Mouse (Mus musculus): ENCODE measurements around the gene Cavin4. TPM values are rescaled to one million over a fixed set of nuclear protein-coding genes. Genes with fewer than 3 reads are reported as not detected.

Gene Cavin4
- polyA plus RNA-seq, 1 experiment from 2014 or later = 1.9 TPM

DNA sequence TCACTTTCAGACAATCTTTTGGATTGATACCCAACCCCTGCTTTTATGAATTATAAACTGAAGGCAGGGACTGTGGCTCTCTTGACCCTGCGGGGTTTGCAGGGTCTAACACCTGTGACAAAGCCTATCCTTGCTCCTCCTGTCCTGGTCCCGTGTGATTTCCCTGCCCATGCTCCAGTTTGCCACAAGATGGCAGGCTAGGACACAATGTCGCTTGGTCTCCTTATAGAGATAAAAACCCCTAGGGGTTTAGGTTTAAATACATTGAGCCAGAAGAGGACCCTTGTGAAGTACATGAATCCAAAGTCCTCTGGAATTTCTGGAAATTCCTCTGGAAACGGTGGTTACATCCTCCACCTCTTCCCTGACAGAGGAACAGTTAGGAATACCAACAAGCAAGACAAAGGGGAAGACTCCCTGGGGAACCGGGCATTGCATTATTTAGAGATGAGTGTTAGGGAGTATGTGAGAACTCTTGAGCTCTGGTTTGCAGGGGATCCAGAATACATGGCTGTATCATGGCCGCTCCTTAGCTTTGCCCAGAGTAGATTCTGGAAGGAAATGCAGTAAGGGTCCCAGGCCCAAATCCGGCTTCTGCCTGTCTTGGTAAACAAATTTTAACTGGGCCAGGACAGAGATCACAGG is 28.6 kb downstream of the Cavin4 start:
- no peaks in the 10 kb centered on the region for H3K9me3 ChIP-seq
- peaks cover 12% of the 10 kb centered on the region for H3K4me1 ChIP-seq
- WGBS = 33% methylated on average over 7 of the region's 7 CpGs
- H3K27ac ChIP-seq = peak overlapping the region; percentile 74
- peak; percentile 72 for ATAC-seq (ENCODE audit: low FRiP score)
- H3K4me3 ChIP-seq (replicated peaks) = no peak overlapping the region
- no peaks in the 10 kb centered on the region for H3K36me3 ChIP-seq (replicated peaks)
- no peak overlapping the region for H3K9ac ChIP-seq
- no peaks in the 10 kb centered on the region for H3K27me3 ChIP-seq
- H3K4me2 ChIP-seq = no peak overlapping the region

GRCm38 (mm10) chr4:48692736-48693292 is 29.5 kb downstream of the Cavin4 start:
- H3K9me3 ChIP-seq = no peaks in the 10 kb centered on the region
- no peaks in the 10 kb centered on the region for H3K36me3 ChIP-seq (replicated peaks)
- 24% methylated on average over 9 of the region's 9 CpGs for WGBS
- ATAC-seq (ENCODE audit: low FRiP score) = peak; percentile 59; the same call in 1 of the 2 replicates
- H3K27me3 ChIP-seq = no peaks in the 10 kb centered on the region
- peak overlapping the region; percentile 74 for H3K27ac ChIP-seq
- no peak overlapping the region for H3K9ac ChIP-seq
- H3K4me2 ChIP-seq = 0 out of 2 replicates have a peak overlapping the region, but pooled peaks have one; percentile 6
- H3K4me1 ChIP-seq = peaks cover 12% of the 10 kb centered on the region
- H3K4me3 ChIP-seq (replicated peaks) = no peak overlapping the region

GRCm38 (mm10) chr4:48696706-48697105 is 33.4 kb downstream of the Cavin4 start:
- no peak for ATAC-seq (ENCODE audit: low FRiP score)
- no peaks in the 10 kb centered on the region for H3K9me3 ChIP-seq
- H3K27me3 ChIP-seq = no peaks in the 10 kb centered on the region
- WGBS = 98% methylated on average over 3 of the region's 3 CpGs
- H3K4me2 ChIP-seq = no peak overlapping the region
- no peaks in the 10 kb centered on the region for H3K36me3 ChIP-seq (replicated peaks)
- H3K9ac ChIP-seq = no peak overlapping the region
- peaks cover 12% of the 10 kb centered on the region for H3K4me1 ChIP-seq
- H3K4me3 ChIP-seq (replicated peaks) = no peak overlapping the region
- no peak overlapping the region for H3K27ac ChIP-seq

DNA sequence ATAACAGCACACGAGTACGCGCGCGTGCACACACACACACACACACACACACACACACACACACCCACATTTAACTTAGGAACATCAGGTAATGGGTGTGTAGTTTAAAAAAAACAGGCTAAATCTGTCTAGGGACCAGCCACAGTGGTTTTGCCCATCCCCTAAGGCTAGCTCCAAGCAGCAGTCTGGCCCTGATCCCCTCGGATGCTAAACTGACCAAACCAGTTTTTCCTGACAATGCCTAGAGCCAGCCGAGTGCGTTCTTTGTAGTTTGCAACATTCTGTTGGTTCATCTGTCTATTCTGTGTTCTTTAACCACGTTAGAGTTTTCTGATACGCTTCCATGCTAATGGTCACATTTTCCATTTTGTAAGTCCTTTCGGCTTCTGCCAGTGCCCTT is 34.0 kb downstream of the Cavin4 start:
- ATAC-seq (ENCODE audit: low FRiP score) = no peak
- WGBS = 61% methylated on average over 11 of the region's 11 CpGs
- peaks cover 7% of the 10 kb centered on the region for H3K4me1 ChIP-seq
- H3K4me3 ChIP-seq (replicated peaks) = no peak overlapping the region
- H3K27me3 ChIP-seq = no peaks in the 10 kb centered on the region
- H3K9me3 ChIP-seq = no peaks in the 10 kb centered on the region
- H3K27ac ChIP-seq = no peak overlapping the region
- no peak overlapping the region for H3K9ac ChIP-seq
- H3K36me3 ChIP-seq (replicated peaks) = no peaks in the 10 kb centered on the region
- H3K4me2 ChIP-seq = no peak overlapping the region

- Histone ChIP-seq H3K27me3 (no peaks in the 10 kb centered on the region), H3K4me1 (0 out of 2 replicates have a peak, but pooled peaks cover 3% of the 10 kb centered on the region), H3K36me3 (replicated peaks) (no peaks in the 10 kb centered on the region), H3K27ac (no peak overlapping the region), H3K4me2 (no peak overlapping the region), H3K4me3 (replicated peaks) (no peak overlapping the region), H3K9me3 (no peaks in the 10 kb centered on the region), H3K9ac (no peak overlapping the region)
- no peak for ATAC-seq (ENCODE audit: low FRiP score)
- WGBS = 78% methylated on average over 8 of the region's 8 CpGs
Measured at GRCm38 (mm10) chr4:48715865-48716650, 52.7 kb downstream of the Cavin4 start.

- Histone ChIP-seq H3K4me3 (replicated peaks) (no peak overlapping the region), H3K27me3 (no peaks in the 10 kb centered on the region), H3K36me3 (replicated peaks) (no peaks in the 10 kb centered on the region), H3K27ac (no peak overlapping the region), H3K9me3 (no peaks in the 10 kb centered on the region), H3K9ac (no peak overlapping the region), H3K4me2 (no peak overlapping the region), H3K4me1 (0 out of 2 replicates have a peak, but pooled peaks cover 3% of the 10 kb centered on the region)
- no peak for ATAC-seq (ENCODE audit: low FRiP score)
- WGBS = 66% methylated on average over 4 of the region's 4 CpGs
Measured at GRCm38 (mm10) chr4:48716817-48717216, 53.5 kb downstream of the Cavin4 start.

Other genes with a start within 250 kb of the Cavin4 start
- 58.5 and 62.5 TPM in 2 replicates for gene Tex10, start 190.1 kb upstream of the Cavin4 start, polyA plus RNA-seq (2016; fragmentation: Nextera tagmentation; extraction: Ambion mirVana)
- 58.2 and 62.0 TPM in 2 replicates for gene Msantd3, start 123.6 kb upstream of the Cavin4 start, polyA plus RNA-seq (2016; fragmentation: Nextera tagmentation; extraction: Ambion mirVana)
- gene Tmeff1, start 78.3 kb upstream of the Cavin4 start, polyA plus RNA-seq (2016; fragmentation: Nextera tagmentation; extraction: Ambion mirVana) = 165 and 166 TPM in 2 replicates

Data from forebrain, embryonic 12.5 days (tissue).